Mouse (Mus musculus): ENCODE measurements at regions not wholly inside any gene's neighbourhood (a gene's known extent, or its start where the extent isn't known, plus 50 kb on each side); places are given as distances from the start of the nearest gene placed in this dataset.

DNA sequence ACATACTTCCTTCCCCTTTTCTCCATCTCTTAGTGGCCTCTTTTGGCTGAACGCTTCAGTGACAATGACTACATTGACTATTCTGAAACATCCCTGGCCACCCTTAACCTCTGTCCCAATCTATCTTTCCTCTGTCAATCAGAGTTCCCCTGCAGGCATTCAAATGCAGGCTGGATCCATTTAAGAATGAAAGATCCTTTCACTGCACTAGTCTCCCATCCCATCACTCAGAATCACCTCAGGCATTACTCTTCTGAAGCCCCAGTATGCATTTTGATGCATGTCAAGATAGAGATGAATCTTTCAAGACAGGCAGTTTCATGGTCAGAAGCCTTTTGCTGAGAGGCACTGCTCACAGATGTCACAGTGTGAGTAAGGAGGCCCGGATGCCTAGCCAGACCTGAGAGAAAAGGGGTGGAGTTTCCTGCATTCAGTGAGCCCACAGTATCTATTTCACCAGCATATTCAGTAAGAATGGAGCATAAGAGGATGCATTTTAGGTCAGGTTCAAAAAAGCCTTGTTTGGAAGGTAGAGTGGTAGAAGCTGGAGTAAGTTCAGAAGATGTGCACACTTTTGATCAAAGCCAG is 523.0 kb upstream of the Nrsn1 start:
- no peaks in the 10 kb centered on the region for H3K79me2 ChIP-seq (ENCODE audit: control insufficient read depth, insufficient read depth)
- H3ac ChIP-seq (ENCODE audit: control insufficient read depth, insufficient read length), result no peak overlapping the region
- H3K4me2 ChIP-seq (ENCODE audit: low read depth), result no peak overlapping the region
- H3K36me3 ChIP-seq (ENCODE audit: control insufficient read depth, insufficient read depth), result no peaks in the 10 kb centered on the region
- TF ChIP-seq POLR2AphosphoS2 (IDR thresholded peaks at IDR 0.05; ENCODE audit: insufficient read length, low read depth) (no peak), USF1 (IDR thresholded peaks at IDR 0.05; ENCODE audit: low read depth) (no peak), TCF3 (IDR thresholded peaks at IDR 0.05; ENCODE audit: insufficient read length, low read depth) (no peak), TCF12 (IDR thresholded peaks at IDR 0.05; ENCODE audit: insufficient read depth, poor library complexity, severe bottlenecking) (no peak)
- no peaks in the 10 kb centered on the region for H3K27me3 ChIP-seq (ENCODE audit: control insufficient read depth, insufficient read depth, insufficient read length)
- no peak overlapping the region for H3K4me3 ChIP-seq

DNA sequence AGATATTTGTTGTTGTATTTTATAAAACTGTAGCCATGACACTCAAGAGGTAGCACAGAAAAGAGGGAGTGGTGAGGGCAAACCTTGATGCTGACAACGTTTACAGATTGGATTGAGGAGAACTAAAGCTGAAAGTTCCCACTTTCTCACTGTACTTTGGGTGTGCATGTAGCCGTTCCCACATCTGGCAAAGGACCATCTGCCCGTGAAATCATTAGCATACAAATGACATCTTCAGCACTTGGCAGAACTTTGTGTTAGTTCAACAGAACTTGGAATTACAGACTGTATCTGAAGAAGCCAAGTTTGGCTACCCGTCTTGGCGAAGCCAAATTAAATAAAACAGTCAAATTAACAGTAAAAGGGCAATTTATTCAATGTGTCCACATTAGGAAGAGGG is 510.9 kb upstream of the Nrsn1 start:
- no peaks in the 10 kb centered on the region for H3K27me3 ChIP-seq (ENCODE audit: control insufficient read depth, insufficient read depth, insufficient read length)
- no peak overlapping the region for H3ac ChIP-seq (ENCODE audit: control insufficient read depth, insufficient read length)
- no peak overlapping the region for H3K4me3 ChIP-seq
- H3K36me3 ChIP-seq (ENCODE audit: control insufficient read depth, insufficient read depth), result no peaks in the 10 kb centered on the region
- TF ChIP-seq E2F4 (IDR thresholded peaks at IDR 0.05; ENCODE audit: insufficient read depth), result no peak
- no peak for TF ChIP-seq POLR2A (IDR thresholded peaks at IDR 0.05; ENCODE audit: insufficient read length, low read depth)
- no peak for TF ChIP-seq MAX (IDR thresholded peaks at IDR 0.05; ENCODE audit: low read depth)
- TF ChIP-seq SRF (IDR thresholded peaks at IDR 0.05; ENCODE audit: control insufficient read depth, insufficient read length, low read depth), result no peak
- no peak for TF ChIP-seq USF1 (IDR thresholded peaks at IDR 0.05; ENCODE audit: low read depth)
- TF ChIP-seq TCF3 (IDR thresholded peaks at IDR 0.05; ENCODE audit: insufficient read length, low read depth), result no peak
- TF ChIP-seq POLR2AphosphoS2 (IDR thresholded peaks at IDR 0.05; ENCODE audit: insufficient read length, low read depth), result no peak
- no peak for TF ChIP-seq REST (IDR thresholded peaks at IDR 0.05; ENCODE audit: insufficient read depth, insufficient read length)
- no peak for TF ChIP-seq CEBPB (IDR thresholded peaks at IDR 0.05; ENCODE audit: insufficient read depth, poor library complexity, severe bottlenecking)
- TF ChIP-seq MYOG (IDR thresholded peaks at IDR 0.05; ENCODE audit: control insufficient read depth in 1 of 3, insufficient read depth in 1 of 3, insufficient read length in 2 of 3, low read depth in 2 of 3), result no peak
- no peak for TF ChIP-seq TCF12 (IDR thresholded peaks at IDR 0.05; ENCODE audit: insufficient read depth, poor library complexity, severe bottlenecking)
- no peak for TF ChIP-seq MYOD1 (IDR thresholded peaks at IDR 0.05; ENCODE audit: control insufficient read depth in 1 of 3, insufficient read length in 2 of 3, low read depth in 2 of 3)
- no peak overlapping the region for H3K4me2 ChIP-seq (ENCODE audit: low read depth)
- no peaks in the 10 kb centered on the region for H3K79me2 ChIP-seq (ENCODE audit: control insufficient read depth, insufficient read depth)

- no peaks in the 10 kb centered on the region for H3K79me2 ChIP-seq (ENCODE audit: control insufficient read depth, insufficient read depth)
- no peak overlapping the region for H3ac ChIP-seq (ENCODE audit: control insufficient read depth, insufficient read length)
- H3K36me3 ChIP-seq (ENCODE audit: control insufficient read depth, insufficient read depth), result no peaks in the 10 kb centered on the region
- H3K4me2 ChIP-seq (ENCODE audit: low read depth), result peak overlapping the region; percentile 51
- no peaks in the 10 kb centered on the region for H3K27me3 ChIP-seq (ENCODE audit: control insufficient read depth, insufficient read depth, insufficient read length)
- no peak for TF ChIP-seq POLR2AphosphoS2 (IDR thresholded peaks at IDR 0.05; ENCODE audit: insufficient read length, low read depth)
- TF ChIP-seq MYOG (IDR thresholded peaks at IDR 0.05; ENCODE audit: control insufficient read depth in 1 of 3, insufficient read depth in 1 of 3, insufficient read length in 2 of 3, low read depth in 2 of 3), result no peak
- TF ChIP-seq USF1 (IDR thresholded peaks at IDR 0.05; ENCODE audit: low read depth), result no peak
- no peak for TF ChIP-seq MYOD1 (IDR thresholded peaks at IDR 0.05; ENCODE audit: control insufficient read depth in 1 of 3, insufficient read length in 2 of 3, low read depth in 2 of 3)
- no peak overlapping the region for H3K4me3 ChIP-seq
These were observed 507.4 kb upstream of the Nrsn1 start for GRCm38 (mm10) chr13:25777706-25778105.

GRCm38 (mm10) chr13:25774586-25775182 is 504.4 kb upstream of the Nrsn1 start:
- TF ChIP-seq TCF3 (IDR thresholded peaks at IDR 0.05; ENCODE audit: insufficient read length, low read depth) (no peak), E2F4 (IDR thresholded peaks at IDR 0.05; ENCODE audit: insufficient read depth) (no peak)
- H3K79me2 ChIP-seq (ENCODE audit: control insufficient read depth, insufficient read depth), result no peaks in the 10 kb centered on the region
- H3K36me3 ChIP-seq (ENCODE audit: control insufficient read depth, insufficient read depth), result no peaks in the 10 kb centered on the region
- no peaks in the 10 kb centered on the region for H3K27me3 ChIP-seq (ENCODE audit: control insufficient read depth, insufficient read depth, insufficient read length)
- no peak overlapping the region for H3K4me2 ChIP-seq (ENCODE audit: low read depth)
- no peak overlapping the region for H3ac ChIP-seq (ENCODE audit: control insufficient read depth, insufficient read length)
- no peak overlapping the region for H3K4me3 ChIP-seq

GRCm38 (mm10) chr13:25754515-25755105 is 484.3 kb upstream of the Nrsn1 start:
- Histone ChIP-seq H3ac (ENCODE audit: control insufficient read depth, insufficient read length) (no peak overlapping the region), H3K4me3 (no peak overlapping the region), H3K4me2 (ENCODE audit: low read depth) (no peak overlapping the region), H3K36me3 (ENCODE audit: control insufficient read depth, insufficient read depth) (no peaks in the 10 kb centered on the region), H3K27me3 (ENCODE audit: control insufficient read depth, insufficient read depth, insufficient read length) (no peaks in the 10 kb centered on the region), H3K79me2 (ENCODE audit: control insufficient read depth, insufficient read depth) (no peaks in the 10 kb centered on the region)
- TF ChIP-seq POLR2A (IDR thresholded peaks at IDR 0.05; ENCODE audit: insufficient read length, low read depth), result no peak
- TF ChIP-seq TCF12 (IDR thresholded peaks at IDR 0.05; ENCODE audit: insufficient read depth, poor library complexity, severe bottlenecking), result no peak
- TF ChIP-seq CEBPB (IDR thresholded peaks at IDR 0.05; ENCODE audit: insufficient read depth, poor library complexity, severe bottlenecking), result no peak
- TF ChIP-seq SRF (IDR thresholded peaks at IDR 0.05; ENCODE audit: control insufficient read depth, insufficient read length, low read depth), result no peak
- TF ChIP-seq USF1 (IDR thresholded peaks at IDR 0.05; ENCODE audit: low read depth), result no peak
- no peak for TF ChIP-seq REST (IDR thresholded peaks at IDR 0.05; ENCODE audit: insufficient read depth, insufficient read length)
- TF ChIP-seq TCF3 (IDR thresholded peaks at IDR 0.05; ENCODE audit: insufficient read length, low read depth), result no peak
- no peak for TF ChIP-seq MAX (IDR thresholded peaks at IDR 0.05; ENCODE audit: low read depth)
- no peak for TF ChIP-seq POLR2AphosphoS2 (IDR thresholded peaks at IDR 0.05; ENCODE audit: insufficient read length, low read depth)
- no peak for TF ChIP-seq MYOD1 (IDR thresholded peaks at IDR 0.05; ENCODE audit: control insufficient read depth in 1 of 3, insufficient read length in 2 of 3, low read depth in 2 of 3)
- no peak for TF ChIP-seq MYOG (IDR thresholded peaks at IDR 0.05; ENCODE audit: control insufficient read depth in 1 of 3, insufficient read depth in 1 of 3, insufficient read length in 2 of 3, low read depth in 2 of 3)

All from myocyte (in vitro differentiated cells).